In genomic region chr6:125239547-125239946, GRCm38 (mm10) we compare ENCODE assay signal across 29 mouse cellular contexts. TPM values are rescaled to one million over a fixed set of nuclear protein-coding genes. Genes with fewer than 3 reads are reported as not detected.
DNase-seq lines count a peak whose midpoint lies in the region; TF ChIP-seq lines count a peak whose summit lies in the region.
"Had no signal": no experiment of that assay in that cellular context is flagged by ENCODE, and none has a peak within 500 bp of the region (broad histone marks: within the 10 kb centered on the region; RNA-seq: fewer than 3 reads in every experiment).

No protein-coding gene starts in this region.

- peak overlapping the region; percentile 94; the same call in 1 of the 2 replicates for H3K27ac ChIP-seq in thymus, adult 2 months (ENCODE audit: control insufficient read depth, insufficient read depth, low read length)
- H3K27ac ChIP-seq: embryonic facial prominence, embryonic 13.5 days; embryonic facial prominence, embryonic 15.5 days; forebrain, embryonic 10.5 days; forebrain, embryonic 12.5 days had no signal

- WGBS in thymus, adult 2 months = 74% methylated on average over 5 of the region's 5 CpGs

- peaks cover 62% of the 10 kb centered on the region for H3K4me1 ChIP-seq in thymus, adult 2 months (replicated peaks; ENCODE audit: control insufficient read depth, insufficient read depth, low read length)
- H3K4me1 ChIP-seq: forebrain, embryonic 12.5 days had no signal

- no peak for TF ChIP-seq POLR2A in thymus, adult 2 months (IDR thresholded peaks at IDR 0.05; ENCODE audit: control insufficient read depth, extremely low read depth, insufficient read depth, low read length, poor library complexity)

- intact Hi-C loops in heart, postnatal 25 days (cut with DNase I) = no loop called here

- DNase-seq in thymus, adult 2 months = no peak
- DNase-seq in thymus, postnatal 4 days = no peak
- peak; percentile 47 for DNase-seq in T-cell, adult 2 months (ENCODE audit: low spot score)
- peak; percentile 66 for DNase-seq in naive thymus-derived CD4-positive, alpha-beta T cell, adult 2 months (ENCODE audit: low read depth)
- DNase-seq in heart, adult 8-10 months (ENCODE audit: low spot score) = no peak
- DNase-seq in heart, postnatal 25 days (ENCODE audit: low spot score) = no peak
- DNase-seq: adrenal gland, adult 2 months; adrenal gland, postnatal 10 days; adrenal gland, postnatal 25 days; cerebellum, adult 11 months; cerebellum, adult 18-20 months; cerebellum, adult 8-10 months; cerebellum, adult 9-11 months; cerebellum, postnatal 14 days; cerebellum, postnatal 36 days; embryo, embryonic 11 days had no signal

- H3K27me3 ChIP-seq in thymus, adult 2 months (ENCODE audit: control insufficient read depth, insufficient read depth, low read length) = no peaks in the 10 kb centered on the region
- H3K27me3 ChIP-seq: CH12.LX; embryonic facial prominence, embryonic 13.5 days; embryonic facial prominence, embryonic 15.5 days; forebrain, embryonic 12.5 days; Patski had no signal

- no peak overlapping the region for H3K4me3 ChIP-seq in thymus, adult 2 months (ENCODE audit: control insufficient read depth, insufficient read depth, low read length)
- H3K4me3 ChIP-seq: embryonic facial prominence, embryonic 13.5 days; embryonic facial prominence, embryonic 15.5 days; erythroblast, embryonic 14.5 days; forebrain, embryonic 10.5 days; forebrain, embryonic 12.5 days had no signal

- TF ChIP-seq CTCF in thymus, adult 2 months (IDR thresholded peaks at IDR 0.05; ENCODE audit: borderline replicate concordance, control insufficient read depth, extremely low read depth, insufficient read depth, low read length, poor library complexity) = no peak

- no peaks in the 10 kb centered on the region; the same call in 1 of the 2 replicates for H3K36me3 ChIP-seq in thymus, adult 2 months (ENCODE audit: control insufficient read depth, insufficient read depth, low read length)
- H3K36me3 ChIP-seq: embryonic facial prominence, embryonic 13.5 days; embryonic facial prominence, embryonic 15.5 days; forebrain, embryonic 10.5 days; forebrain, embryonic 12.5 days had no signal

RNA-seq across cellular contexts. Expression of gene Cd27, which starts 2.7 kb away (rescaled TPM):
- 1,056 and 1,075 TPM in 2 replicates for polyA plus RNA-seq in thymus, adult 2 months (2012; rRNA removed)
- under 1 TPM in 3 of 4 experiments, not detected in 1; 0.22 to 0.84 (median 0.43) TPM for total RNA-seq in heart, adult 8-10 months (2022)
- total RNA-seq in heart, postnatal 25 days (2021) = under 1 TPM; 0.16 to 0.36 TPM
- total RNA-seq: CH12.LX had no signal
- polyA plus RNA-seq: G1E had no signal

RNA-seq across cellular contexts. Expression of gene Tapbpl, which starts 7.9 kb away (rescaled TPM):
- 64.2 and 67.6 TPM in 2 replicates for polyA plus RNA-seq in thymus, adult 2 months (2012; rRNA removed)
- 1 to 10 TPM; 4.8 to 5.8 (median 5.4) TPM for total RNA-seq in heart, adult 8-10 months (2022)
- total RNA-seq in heart, postnatal 25 days (2021) = 1 to 10 TPM; 4.1 to 5.0 TPM

RNA-seq across cellular contexts. Expression of gene Vamp1, which starts 24.2 kb away (rescaled TPM):
- polyA plus RNA-seq in thymus, adult 2 months (2012; rRNA removed) = 372 and 423 TPM in 2 replicates
- 1 to 10 TPM; 5.2 to 7.7 (median 6.5) TPM for total RNA-seq in heart, adult 8-10 months (2022)
- 1 to 10 TPM; 6.2 to 6.3 TPM for total RNA-seq in heart, postnatal 25 days (2021)

RNA-seq across cellular contexts. Expression of gene Tuba3a, which starts 46.3 kb away (rescaled TPM):
- polyA plus RNA-seq in thymus, adult 2 months (2012; rRNA removed) = 0.15 and 0.84 TPM in 2 replicates
- not detected for total RNA-seq in heart, adult 8-10 months (2022)
- total RNA-seq in heart, postnatal 25 days (2021) = not detected
- total RNA-seq: adrenal gland, adult 2 months; adrenal gland, postnatal 10 days; adrenal gland, postnatal 25 days; adrenal gland, postnatal 4 days; CH12.LX; common myeloid progenitor, adult 5-6 weeks; G1E had no signal
- polyA plus RNA-seq: adrenal gland, adult 2 months; brain, embryonic 14.5 days; embryonic facial prominence, embryonic 11.5 days; erythroblast, embryonic 14.5 days; forebrain, embryonic 12.5 days; forebrain, embryonic 16.5 days; G1E; Patski had no signal

RNA-seq across cellular contexts. Expression of gene Mrpl51, which starts 47.9 kb away (rescaled TPM):
- 68.1 and 70.7 TPM in 2 replicates for polyA plus RNA-seq in thymus, adult 2 months (2012; rRNA removed)
- total RNA-seq in heart, adult 8-10 months (2022) = 100 to 1,000 TPM; 313 to 324 (median 318) TPM
- 100 to 1,000 TPM; 308 to 324 TPM for total RNA-seq in heart, postnatal 25 days (2021)

Comparison
In these comparisons a context has a peak if more than half of its experiments do, and no peak if none do; other contexts are left out.
1. DNase-seq: peak in T-cell, adult 2 months (single experiment) and naive thymus-derived CD4-positive, alpha-beta T cell, adult 2 months (single experiment); none in thymus, adult 2 months (single experiment), thymus, postnatal 4 days (single experiment), heart, adult 8-10 months (single experiment) and heart, postnatal 25 days (single experiment).